Mouse (Mus musculus) left cerebral cortex, postnatal 4 days (tissue): ENCODE results near the gene Ap2m1. TPM values are rescaled to one million over a fixed set of nuclear protein-coding genes. Genes with fewer than 3 reads are reported as not detected.
"Not testable (repeated sequence)": the region's sequence is repeated elsewhere in the genome, so short reads cannot be mapped to it uniquely, and the experiment has no call there.

Source experiments
- DNase-seq: peaks from one replicate; pipeline ENCODE4 v3.0.0-alpha.2; 2022
- intact Hi-C: fragments of 180-260 bp; cut with DNase I; formaldehyde crosslinking; loops from one replicate; pipeline ENCODE4 v1.15.1; 2025
- total RNA-seq, 2 experiments: library from RNA; stranded (reverse); gene quantifications; 2 replicates each; pipeline ENCODE4 v1.2.3; 2021

Gene Ap2m1
- total RNA-seq, result 100 to 1,000 TPM; 865 to 870 TPM

DNA sequence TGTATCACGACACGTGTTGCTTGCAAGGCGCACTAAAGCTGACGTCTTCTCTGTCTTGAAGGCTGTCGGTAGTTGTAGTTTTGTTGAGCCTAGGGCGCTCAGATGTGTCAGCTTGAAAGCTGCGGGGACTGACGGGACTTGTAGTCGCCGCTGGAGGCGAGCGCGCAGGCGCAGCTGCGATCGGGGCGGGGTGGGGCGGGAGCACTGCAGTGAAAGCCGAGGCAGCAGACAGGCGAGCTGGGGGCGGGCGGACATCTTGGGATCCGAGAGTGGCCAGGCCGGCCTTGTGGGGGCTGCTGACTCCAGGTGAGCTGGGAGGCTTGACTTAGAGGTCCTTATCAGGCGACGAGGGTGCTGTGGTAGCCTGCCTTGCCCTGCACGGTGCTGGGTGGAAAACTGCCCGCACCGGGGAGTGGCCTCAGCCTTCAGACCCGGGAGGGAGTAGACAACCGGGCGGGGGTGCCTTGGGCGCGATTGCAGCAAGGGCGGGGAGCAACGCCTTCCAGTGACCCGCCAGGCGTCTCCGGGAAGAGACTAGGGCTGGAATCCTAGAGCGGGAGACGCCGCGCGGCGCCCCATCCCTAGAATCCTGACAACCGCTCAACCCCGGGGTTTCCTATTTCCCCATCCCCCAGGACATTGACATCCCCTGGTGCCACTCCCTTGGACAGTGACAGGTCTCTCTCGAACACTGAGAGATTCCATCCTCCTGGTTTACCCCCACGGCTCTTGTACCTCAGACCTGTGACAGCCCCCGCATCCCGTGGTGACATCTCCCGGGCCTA lies at the start of gene Ap2m1:
Gene Ap2m1 (plus strand): TSS at position 183 of the 785 bp plus-strand sequence.
- DNase-seq, result peak; percentile 98
- intact Hi-C loops, result loop anchor here (10.0 kb wide), 1 partner anchor 109 kb away; no protein-coding TSS in a partner anchor

DNA sequence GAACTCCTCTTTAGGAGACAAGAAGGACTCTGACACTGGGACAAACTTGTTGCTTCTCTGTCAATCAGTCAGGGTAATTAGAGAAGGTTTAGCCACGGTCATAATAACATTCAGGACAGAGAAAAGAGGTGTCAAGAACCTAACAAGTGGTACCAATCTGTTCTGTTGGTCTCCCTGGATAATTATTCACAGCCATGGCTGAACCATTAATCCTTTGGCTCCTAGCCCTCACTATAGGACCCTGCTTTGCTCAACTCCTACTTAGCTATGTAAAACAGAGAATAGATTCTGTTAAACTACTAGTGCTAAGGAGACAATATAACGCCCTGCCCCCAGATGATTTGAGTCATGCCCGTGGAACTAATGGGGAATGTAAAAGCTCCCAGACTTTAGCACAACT lies 49.2 kb upstream of the Ap2m1 start:
- intact Hi-C loops, result no loop called here
- no peak for DNase-seq

DNA sequence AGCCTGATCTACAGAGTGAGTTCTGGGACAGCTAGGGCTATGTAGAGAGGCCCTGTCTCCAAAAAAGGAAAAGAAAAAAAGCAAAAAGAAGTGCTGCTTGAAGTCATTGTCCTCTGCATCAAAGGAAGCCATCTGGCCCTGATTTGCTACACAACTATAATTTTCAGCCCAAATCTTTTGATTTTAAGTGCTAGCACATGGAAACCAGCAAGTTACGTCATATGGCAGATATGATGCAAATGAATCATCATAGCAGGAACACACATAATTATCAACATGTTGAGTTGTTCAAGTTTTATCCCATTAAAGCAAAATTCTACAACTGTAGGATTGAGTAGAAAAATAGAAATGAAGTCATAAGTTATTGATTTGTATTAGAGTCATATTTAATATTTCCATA lies 47.1 kb upstream of the Ap2m1 start:
- intact Hi-C loops, result no loop called here
- DNase-seq, result no peak

DNA sequence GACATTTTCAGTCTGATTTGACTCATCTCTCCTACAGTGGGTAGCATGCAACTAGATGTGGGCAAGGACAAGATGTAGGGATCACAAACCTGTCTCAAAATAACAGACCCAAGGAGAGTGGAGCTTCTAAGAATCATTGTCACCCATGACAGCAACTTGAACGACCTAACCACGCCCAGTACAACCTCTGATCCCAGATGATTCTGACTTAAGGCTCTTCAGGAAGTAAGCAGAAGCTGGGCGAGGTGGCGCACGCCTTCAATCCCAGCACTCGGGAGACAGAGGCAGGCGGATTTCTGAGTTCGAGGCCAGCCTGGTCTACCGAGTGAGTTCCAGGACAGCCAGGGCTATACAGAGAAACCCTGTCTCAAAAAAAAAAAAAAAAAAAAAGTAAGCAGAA lies 46.5 kb upstream of the Ap2m1 start:
- intact Hi-C loops, result not testable (repeated sequence)

DNA sequence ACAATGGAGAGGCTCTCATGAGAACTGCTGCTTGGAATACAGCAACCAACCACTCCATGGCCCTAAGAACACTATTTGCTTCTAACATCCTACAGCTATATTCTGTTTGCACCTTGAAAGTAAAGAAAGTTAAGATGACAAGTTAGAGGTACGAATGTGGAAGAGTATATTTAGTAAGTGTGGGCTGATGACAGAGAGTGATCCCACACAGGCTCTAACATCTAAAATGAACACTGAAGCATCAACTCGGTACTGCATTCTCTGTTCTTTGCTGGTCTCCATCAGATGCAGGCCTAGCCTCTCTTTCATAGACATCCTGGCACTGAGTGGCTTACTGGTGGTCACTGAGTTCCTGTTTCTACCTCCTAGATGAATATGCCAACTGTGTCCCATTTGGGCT lies 46.0 kb upstream of the Ap2m1 start:
- no peak for DNase-seq
- intact Hi-C loops, result no loop called here

More for the DNA sequence above, 46.5 kb upstream of the Ap2m1 start:
- not testable (repeated sequence) for DNase-seq

DNA sequence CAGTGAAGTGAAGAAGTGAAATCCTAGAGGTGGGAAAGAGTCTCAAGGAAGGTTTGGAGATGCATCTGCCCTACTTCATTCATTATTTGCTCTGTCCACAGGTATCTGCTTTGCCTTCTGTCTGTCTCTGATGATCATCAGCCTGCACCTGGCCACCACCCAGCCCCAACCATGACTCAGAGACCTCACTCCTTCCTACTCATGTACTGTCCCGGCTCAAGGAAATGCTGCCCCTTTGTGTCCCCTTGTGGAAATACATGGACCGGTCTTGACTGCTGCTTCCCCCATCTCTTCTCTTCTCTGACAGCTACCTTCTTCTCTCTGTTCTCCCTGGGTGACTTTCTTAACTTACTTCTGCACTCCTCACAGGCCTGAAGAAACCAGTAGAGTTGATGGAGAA lies 44.7 kb upstream of the Ap2m1 start:
- DNase-seq, result no peak
- intact Hi-C loops, result no loop called here

DNA sequence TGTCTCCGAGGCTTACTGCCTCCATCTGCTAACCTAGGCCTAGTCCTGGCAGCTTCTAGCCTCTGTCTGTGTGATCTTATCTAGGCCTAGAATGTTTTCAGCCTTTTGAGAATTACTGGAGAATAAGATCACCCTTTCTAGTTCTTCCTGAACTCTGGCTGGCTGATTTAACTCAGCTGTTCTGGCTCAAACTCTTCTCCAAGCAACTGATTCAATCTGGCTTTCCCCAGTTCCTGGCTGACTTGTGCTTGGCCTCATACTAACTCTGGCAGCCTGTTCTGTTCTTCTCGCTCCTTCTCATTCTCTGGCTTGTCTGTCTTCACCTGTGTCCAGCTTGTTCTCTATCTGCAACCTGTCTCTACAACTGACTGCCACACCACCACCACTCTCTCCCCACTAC lies 44.0 kb upstream of the Ap2m1 start:
- intact Hi-C loops, result no loop called here
- no peak for DNase-seq

DNA sequence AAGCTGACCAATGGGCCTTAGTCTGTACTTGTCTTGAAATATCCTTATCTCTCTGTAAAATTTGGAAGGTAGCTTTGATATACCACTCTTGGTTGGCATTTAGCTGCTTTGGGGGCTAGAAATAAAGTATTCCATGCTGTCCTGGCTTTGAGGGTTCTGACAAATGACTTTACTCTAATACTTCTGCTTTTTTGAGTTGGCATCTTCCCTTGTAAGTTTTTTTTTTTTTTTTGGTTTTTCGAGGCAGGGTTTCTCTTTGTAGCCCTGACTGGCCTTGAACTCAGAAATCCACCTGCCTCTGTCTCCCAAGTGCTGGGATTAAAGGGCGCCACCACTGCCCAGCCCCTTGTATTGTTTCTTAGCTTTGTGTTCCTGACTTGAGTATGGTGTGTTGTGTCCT lies 41.8 kb upstream of the Ap2m1 start:
- intact Hi-C loops, result no loop called here
- no peak for DNase-seq

DNA sequence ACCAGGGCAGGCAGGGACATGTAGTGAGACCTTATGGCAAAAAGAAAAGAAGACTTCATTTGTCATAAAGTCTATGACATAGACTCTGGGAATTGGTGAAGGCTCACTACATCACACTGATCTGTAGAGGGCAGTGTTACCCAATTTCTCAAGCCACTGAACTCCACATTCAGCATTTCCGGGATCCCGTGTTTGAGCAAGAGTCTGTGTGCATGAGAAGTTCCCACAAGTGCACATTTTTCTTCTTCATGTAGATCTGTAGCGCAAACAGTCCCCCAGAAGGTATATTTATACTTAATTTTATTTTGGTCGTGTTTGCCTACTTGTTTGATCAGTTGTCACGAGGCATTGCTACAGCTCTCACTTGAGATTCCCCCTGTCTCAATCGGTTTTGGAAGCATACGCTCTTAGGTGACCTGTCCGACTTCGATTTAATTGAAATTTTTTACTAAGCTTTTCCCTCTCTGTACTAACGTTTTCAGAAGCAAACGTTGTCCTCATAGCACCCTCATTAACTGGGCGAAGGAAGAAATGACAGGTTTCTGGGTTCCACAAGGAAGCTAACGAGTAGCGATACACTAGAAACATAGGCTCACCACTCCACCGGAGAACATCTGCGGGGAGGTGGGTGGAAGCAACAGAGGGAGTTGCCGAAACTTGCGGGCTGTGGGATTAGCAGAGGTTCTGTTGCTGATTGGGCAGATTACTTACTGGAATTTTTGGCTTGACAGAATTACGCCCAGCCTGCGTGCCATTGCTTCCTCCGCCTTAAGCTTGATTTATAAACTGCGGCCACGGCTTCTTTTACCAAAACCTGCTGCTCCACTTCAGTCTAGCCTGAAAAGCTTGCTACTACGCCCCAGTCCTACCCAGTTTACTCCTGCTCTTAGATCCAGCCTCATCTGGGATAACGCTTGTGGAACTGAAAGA lies 38.3 kb upstream of the Ap2m1 start:
- DNase-seq, result peak; percentile 41
- intact Hi-C loops, result no loop called here

DNA sequence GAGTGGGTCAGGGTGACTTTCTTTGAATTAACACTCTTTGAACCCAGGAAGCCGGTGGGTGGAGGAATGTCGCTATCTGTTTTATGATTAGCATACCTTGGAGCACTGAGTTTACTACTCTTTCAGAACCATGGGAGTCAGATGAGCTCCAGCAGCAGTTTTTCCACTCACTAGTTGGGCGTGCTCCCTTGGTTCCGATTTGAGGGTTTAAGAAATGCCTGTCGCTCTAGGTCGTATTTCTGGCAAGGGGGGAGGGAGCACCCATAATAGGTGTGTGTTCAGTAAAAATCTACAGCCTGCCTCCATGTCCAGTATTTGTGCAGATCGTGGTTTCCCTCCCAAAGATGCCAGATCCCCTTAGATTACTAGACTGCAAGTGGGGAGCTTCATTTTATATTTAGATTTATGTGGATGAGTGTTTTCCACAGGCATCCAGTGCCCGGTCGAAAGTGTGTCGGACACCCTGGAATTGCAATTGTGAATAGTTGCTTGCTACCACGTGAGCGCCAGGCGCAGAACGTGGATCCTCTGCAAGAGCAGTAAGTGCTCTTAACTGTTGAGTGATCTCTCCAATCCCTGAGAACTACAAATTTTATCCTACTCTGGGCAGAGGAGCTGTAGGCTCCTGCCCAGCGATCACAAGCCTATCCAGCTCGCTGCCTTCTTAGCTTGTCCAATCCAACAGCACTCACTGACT lies 37.1 kb upstream of the Ap2m1 start:
- no peak for DNase-seq
- intact Hi-C loops, result no loop called here

DNA sequence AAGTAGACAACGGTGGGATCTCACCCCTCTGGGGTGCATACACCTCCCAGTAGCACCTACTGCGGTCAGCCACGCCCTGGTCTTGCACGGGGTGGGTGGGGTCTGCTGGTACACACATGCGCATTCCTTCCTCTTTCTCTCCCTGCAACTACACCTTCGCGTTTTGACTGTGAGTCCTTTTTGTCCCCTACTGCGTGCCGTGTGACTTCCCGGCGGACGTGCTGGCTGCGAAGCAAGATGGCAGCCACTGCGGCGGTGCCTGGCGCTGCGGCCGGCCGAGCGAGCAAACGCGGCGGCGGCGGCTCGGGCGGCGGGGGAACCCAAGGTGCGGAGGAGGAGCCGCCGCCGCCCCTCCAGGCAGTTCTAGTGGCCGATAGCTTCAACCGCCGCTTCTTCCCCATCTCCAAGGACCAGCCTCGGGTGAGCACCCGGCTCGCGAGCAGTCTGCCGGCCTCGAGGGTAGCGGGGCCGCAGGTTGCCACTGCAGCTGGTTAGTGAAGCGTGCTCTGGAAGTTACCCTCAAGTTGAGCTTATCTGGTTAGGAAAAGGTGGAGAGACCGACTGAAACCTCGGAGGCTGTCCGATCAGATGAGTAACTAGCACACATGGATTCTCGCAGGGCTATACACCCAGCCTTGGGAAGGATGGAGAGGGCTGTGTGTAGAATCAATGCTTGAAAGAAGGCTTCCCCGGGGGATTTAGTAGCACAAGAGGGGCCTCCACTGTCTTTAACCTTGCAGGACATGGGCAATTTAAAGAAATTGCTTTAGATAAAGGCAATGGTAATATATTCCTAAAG lies 36.4 kb upstream of the Ap2m1 start, which contains the start of gene Eif2b5:
Gene Eif2b5 (plus strand): TSS at position 141 of the 799 bp plus-strand sequence.
- intact Hi-C loops, result no loop called here
- DNase-seq, result peak; percentile 88

DNA sequence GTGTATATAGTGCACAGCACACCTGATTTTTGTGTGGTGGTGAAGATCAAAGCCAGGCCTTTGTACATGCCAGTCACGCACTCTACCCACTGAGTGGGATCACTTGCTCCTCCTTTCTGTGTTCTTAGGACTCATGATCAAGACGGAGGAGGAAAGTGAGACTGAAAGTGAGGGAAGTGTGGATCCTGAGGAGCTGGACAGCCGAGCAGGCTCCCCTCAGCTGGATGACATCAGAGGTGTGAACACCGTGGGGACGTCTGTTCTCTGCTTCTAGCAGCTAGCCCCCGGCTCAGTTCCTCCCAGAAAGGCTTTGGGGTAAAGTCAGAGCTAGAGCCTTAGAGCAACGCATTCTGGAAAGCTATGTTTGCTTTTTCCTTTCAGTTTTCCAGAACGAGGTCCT lies 29.3 kb upstream of the Ap2m1 start:
- DNase-seq, result no peak
- intact Hi-C loops, result loop anchor here (5.0 kb wide), 1 partner anchor 131 kb away; no protein-coding TSS in a partner anchor

DNA sequence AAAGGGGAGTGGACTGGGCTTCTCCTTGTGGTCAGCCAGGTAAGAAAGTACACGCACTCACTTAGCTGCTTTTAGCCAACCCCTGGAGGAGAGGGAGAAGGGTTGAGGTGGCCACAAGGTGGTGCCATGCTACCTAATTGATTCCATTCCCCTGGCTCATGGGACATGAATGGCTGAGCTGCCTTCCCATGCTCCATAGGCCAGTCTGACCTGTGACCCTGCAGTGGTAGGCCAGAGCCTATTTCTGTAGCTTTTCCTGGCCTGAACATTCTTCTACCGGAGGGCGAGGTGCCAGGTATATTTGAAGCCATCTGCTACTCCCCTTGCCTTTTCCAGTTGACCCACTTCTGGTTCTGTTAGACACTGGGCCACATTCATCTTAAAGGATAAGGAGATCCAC lies 25.9 kb upstream of the Ap2m1 start:
- intact Hi-C loops, result loop anchor here (5.0 kb wide), 1 partner anchor 128 kb away; no protein-coding TSS in a partner anchor
- peak; percentile 38 for DNase-seq

DNA sequence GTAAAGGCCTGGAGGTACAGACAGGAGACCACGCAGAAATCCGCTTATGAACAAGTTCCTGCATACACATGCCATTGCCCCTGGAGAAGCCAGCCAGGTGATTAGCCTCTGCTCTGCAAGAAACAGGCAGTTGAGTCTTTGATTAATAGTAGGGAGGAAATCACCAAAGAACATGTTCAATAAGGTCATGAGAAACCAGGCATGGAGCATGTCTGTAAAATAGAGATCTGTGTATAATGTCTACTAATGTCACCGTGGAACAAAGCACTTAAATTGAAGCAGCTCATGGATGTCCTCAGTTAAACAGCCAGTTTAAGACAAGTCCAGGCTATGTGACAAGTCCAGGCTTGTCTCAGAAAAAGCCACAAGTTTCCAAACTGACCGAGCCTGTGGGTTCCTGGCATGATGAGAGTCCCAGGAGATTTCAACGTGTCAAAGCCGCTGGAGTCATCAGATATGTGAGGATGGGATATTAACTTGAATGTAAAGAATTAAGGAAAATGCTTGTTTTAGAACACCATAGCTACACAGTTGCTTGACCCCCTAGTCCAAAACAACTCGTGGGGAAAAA lies 23.9 kb upstream of the Ap2m1 start:
- DNase-seq, result no peak
- intact Hi-C loops, result no loop called here

DNA sequence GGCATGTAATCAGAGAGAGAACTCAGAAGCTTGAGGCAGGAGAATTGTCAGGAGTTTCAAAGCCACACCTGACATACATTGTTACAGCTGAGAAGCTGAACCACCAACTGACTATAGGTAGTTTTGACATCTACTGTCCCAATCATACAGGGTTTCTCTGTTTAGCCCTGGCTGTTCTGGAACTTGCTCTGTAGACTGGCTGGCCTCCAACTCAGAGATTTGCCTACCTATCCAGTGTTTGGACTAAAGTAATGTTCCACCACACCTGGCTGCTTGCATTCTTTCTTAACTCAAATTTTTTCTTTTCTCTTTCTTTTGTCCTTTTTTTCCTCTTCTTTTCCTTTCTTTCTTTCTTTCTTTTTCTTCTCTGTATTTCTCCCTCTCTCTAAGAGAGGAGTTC lies 19.2 kb upstream of the Ap2m1 start:
- no peak for DNase-seq
- intact Hi-C loops, result no loop called here

DNA sequence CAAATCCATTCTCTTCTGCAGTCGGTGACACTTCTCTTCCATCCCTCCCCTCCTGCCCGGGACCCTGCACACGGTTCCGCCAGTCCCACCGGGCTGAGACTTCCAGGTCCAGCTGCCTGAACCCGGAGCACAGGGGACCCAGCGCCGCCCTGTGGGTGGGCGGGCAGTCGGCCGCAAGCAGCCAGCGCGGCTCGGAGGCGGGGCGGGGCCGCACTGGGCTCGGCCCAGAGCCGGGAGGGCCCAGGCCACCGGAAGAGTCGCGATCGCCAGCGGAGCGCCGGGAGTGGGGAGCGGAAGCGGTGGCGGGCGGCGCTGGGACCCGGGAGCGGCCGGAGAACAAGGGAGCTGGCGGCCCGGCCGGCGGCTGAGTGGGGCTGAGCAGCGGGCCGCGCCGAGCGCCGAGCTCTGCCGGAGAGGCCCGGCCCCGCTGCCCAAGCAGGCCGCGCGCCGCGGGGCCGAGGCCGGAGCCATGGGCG lies 18.5 kb upstream of the Ap2m1 start, which contains the start of gene Dvl3:
Gene Dvl3 (plus strand): TSS at position 257 of the 476 bp plus-strand sequence.
- peak; percentile 91 for DNase-seq
- intact Hi-C loops, result no loop called here

DNA sequence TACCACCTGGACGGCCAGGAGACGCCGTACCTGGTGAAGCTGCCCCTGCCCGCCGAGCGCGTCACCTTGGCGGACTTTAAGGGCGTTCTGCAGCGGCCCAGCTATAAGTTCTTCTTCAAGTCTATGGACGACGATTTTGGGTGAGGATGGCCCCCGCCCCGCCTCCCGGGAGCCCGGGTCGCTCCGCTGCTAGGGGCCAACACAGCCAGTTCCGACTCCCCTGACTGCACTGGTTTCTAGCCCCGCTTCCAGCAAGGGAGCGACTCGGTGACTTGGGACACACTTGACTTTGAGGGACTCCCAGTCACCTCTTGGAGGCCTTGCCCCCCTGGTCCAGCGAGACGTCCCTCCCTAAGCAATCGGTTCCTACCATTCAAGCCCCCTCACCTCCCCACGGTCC lies 18.1 kb upstream of the Ap2m1 start:
- DNase-seq, result peak; percentile 38
- intact Hi-C loops, result no loop called here

DNA sequence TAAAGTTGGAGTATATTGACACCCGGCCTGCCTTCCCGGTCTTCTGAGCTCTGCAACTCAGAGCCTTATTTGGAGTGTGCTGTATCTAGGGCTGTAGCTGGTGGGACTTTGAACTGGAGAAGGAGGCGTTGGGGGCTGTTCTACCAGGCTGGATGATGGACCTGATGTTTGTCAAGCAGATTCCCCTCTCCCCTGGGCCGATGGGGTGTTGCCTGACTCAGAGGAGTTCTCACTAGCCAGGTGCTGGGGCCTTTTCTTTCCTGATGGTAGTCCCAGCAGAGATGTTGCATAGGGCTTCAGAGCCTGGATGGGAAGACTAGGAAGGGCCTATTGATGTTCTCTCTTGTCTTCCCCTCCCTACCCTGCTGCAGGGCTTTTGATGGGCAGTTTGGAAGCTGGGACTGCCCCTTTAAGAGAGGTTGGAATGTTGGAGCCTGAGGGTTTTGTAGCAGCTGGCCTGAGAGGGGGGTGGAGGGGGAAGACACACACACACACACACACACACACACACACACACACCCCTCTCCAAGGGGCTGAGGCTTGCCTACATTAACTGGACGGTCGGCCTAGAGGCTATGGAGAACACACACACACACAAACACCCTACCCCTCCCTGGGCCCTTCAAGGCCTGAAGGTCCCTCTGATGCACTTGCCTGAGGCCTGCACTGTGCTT lies 17.4 kb upstream of the Ap2m1 start:
- DNase-seq, result peak; percentile 73
- intact Hi-C loops, result no loop called here

DNA sequence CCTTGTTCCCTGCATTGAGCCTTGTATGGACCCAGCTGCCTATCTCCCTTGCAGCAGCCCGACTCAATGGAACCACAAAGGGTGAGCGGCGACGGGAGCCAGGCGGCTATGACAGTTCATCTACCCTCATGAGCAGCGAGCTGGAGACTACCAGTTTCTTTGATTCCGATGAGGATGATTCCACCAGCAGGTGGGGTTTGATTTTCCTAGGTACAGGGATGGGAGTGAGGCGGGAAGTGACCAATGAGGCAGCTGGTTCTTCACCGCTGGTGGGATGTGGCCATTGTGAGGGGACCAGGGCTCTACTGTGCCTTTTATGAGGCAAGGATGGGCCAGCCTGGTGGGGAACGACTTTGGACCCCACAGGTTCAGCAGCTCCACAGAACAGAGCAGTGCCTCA lies 11.4 kb upstream of the Ap2m1 start:
- intact Hi-C loops, result no loop called here
- DNase-seq, result no peak
